Mouse (Mus musculus) ES-E14 (cell line): Measurements from ENCODE around the gene Fam120b. TPM values are rescaled to one million over a fixed set of nuclear protein-coding genes. Genes with fewer than 3 reads are reported as not detected.

ENCODE experiments used
- DNase-seq: peaks from one replicate; pipeline ENCODE4 v3.0.0-alpha.2; 2013; ENCODE audit warnings: low read depth, low spot score
- H3K27ac ChIP-seq: 2 replicates; pipeline ENCODE4 v1.5.1; 2012; ENCODE audit warnings: low read depth, mild to moderate bottlenecking, low read length, moderate library complexity, mixed read lengths; ENCODE audit not compliant: poor library complexity, insufficient read depth, severe bottlenecking
- H3K36me3 ChIP-seq: 2 replicates; pipeline ENCODE4 v1.6.1; 2012; ENCODE audit warnings: mild to moderate bottlenecking, low read length, moderate library complexity, mixed read lengths; ENCODE audit not compliant: control insufficient read depth, poor library complexity, insufficient read depth, severe bottlenecking
- H3K4me1 ChIP-seq, 2 experiments: fragments of 150-350 bp in 1 of 2; sonication (generic) in 1 of 2; 2 replicates each; pipeline ENCODE4 v1.6.1; 2012; ENCODE audit warnings: low read length in 2 of 2, mild to moderate bottlenecking in 1 of 2, mixed read lengths in 1 of 2; ENCODE audit not compliant: control insufficient read depth in 2 of 2, insufficient read depth in 2 of 2, poor library complexity in 1 of 2
- H3K4me3 ChIP-seq, 2 experiments: fragments of 150-350 bp in 1 of 2; sonication (generic) in 1 of 2; 2 replicates each; pipeline ENCODE4 v1.5.1; 2012; ENCODE audit warnings: low read length in 2 of 2, low read depth in 1 of 2, mild to moderate bottlenecking in 1 of 2, mixed read lengths in 1 of 2; ENCODE audit not compliant: insufficient read depth in 1 of 2, poor library complexity in 1 of 2, severe bottlenecking in 1 of 2
- H3K9ac ChIP-seq: 2 replicates; pipeline ENCODE4 v1.6.1; 2012; ENCODE audit warnings: low read depth, mild to moderate bottlenecking, low read length, mixed read lengths; ENCODE audit not compliant: poor library complexity, insufficient read depth, severe bottlenecking
- H3K9me3 ChIP-seq: fragments of 150-350 bp; sonication (generic); 2 replicates; pipeline ENCODE4 v1.6.1; 2012; ENCODE audit warnings: low read depth, mild to moderate bottlenecking, low read length; ENCODE audit not compliant: control insufficient read depth, insufficient read depth
- CHD2 ChIP-seq: IDR thresholded peaks from 2 replicates; pipeline ENCODE4 v1.6.1; 2014; ENCODE audit warnings: mild to moderate bottlenecking, low read depth, low read length, inconsistent platforms
- HCFC1 ChIP-seq: IDR thresholded peaks from 2 replicates; pipeline ENCODE4 v1.6.1; 2012; ENCODE audit warnings: low read length, inconsistent platforms, borderline replicate concordance; ENCODE audit not compliant: insufficient read depth
- MAFK ChIP-seq: IDR thresholded peaks from 2 replicates; pipeline ENCODE4 v1.6.1; 2014; ENCODE audit warnings: mild to moderate bottlenecking, low read depth, low read length, inconsistent platforms; ENCODE audit not compliant: insufficient read depth
- ZC3H11A ChIP-seq: IDR thresholded peaks from 2 replicates; pipeline ENCODE4 v1.6.1; 2012; ENCODE audit warnings: low read depth, mild to moderate bottlenecking, inconsistent platforms, low read length, borderline replicate concordance
- ZNF384 ChIP-seq: IDR thresholded peaks from 2 replicates; pipeline ENCODE4 v1.6.1; 2012; ENCODE audit warnings: low read depth, low read length, inconsistent platforms
- in situ Hi-C, 2 experiments: fragments of 600-800 bp; cut with MboI; formaldehyde crosslinking; loops; one replicate each; pipeline ENCODE4 v1.15.1; 2025; ENCODE audit warnings: low sequenced_read_pairs in 2 of 2, inconsistent platforms in 1 of 2; ENCODE audit not compliant: unreplicated experiment in 2 of 2
- total RNA-seq: library from RNA; depleted of rRNA; stranded (reverse); fragments of 300-350 nt; gene quantifications from 2 replicates; pipeline ENCODE4 v1.2.3, GENCODE M21; 2012

The Fam120b gene
- total RNA-seq, 1 experiment: 7.1 TPM

GRCm38 (mm10) chr17:15425931-15426330 is 29.9 kb downstream of the Fam120b start:
- DNase-seq: no peak
- no peak overlapping the region for H3K27ac ChIP-seq
- no peaks in the 10 kb centered on the region for H3K4me1 ChIP-seq
- TF ChIP-seq CHD2 (no peak), ZNF384 (no peak), ZC3H11A (no peak), MAFK (no peak), HCFC1 (no peak)
- no peaks in the 10 kb centered on the region for H3K9me3 ChIP-seq
- no peak overlapping the region for H3K9ac ChIP-seq
- H3K36me3 ChIP-seq: peaks cover 2% of the 10 kb centered on the region; the same call in 1 of the 2 replicates
- in situ Hi-C loops: no loop called here
- no peak overlapping the region for H3K4me3 ChIP-seq

- Histone ChIP-seq H3K9me3 (no peaks in the 10 kb centered on the region), H3K4me1 (no peaks in the 10 kb centered on the region), H3K9ac (no peak overlapping the region), H3K27ac (no peak overlapping the region), H3K4me3 (no peak overlapping the region), H3K36me3 (no peaks in the 10 kb centered on the region)
- DNase-seq: no peak
- no peak for TF ChIP-seq ZNF384
- TF ChIP-seq MAFK: no peak
- no peak for TF ChIP-seq ZC3H11A
- no peak for TF ChIP-seq HCFC1
- no peak for TF ChIP-seq CHD2
- in situ Hi-C loops: no loop called here
Observed at GRCm38 (mm10) chr17:15429451-15429850, 33.4 kb downstream of the Fam120b start.

- H3K9me3 ChIP-seq: no peaks in the 10 kb centered on the region
- H3K9ac ChIP-seq: no peak overlapping the region
- H3K4me3 ChIP-seq: no peak overlapping the region
- H3K27ac ChIP-seq: no peak overlapping the region
- no peaks in the 10 kb centered on the region for H3K36me3 ChIP-seq
- DNase-seq: no peak
- in situ Hi-C loops: no loop called here
- TF ChIP-seq ZC3H11A: no peak
- TF ChIP-seq CHD2: no peak
- no peak for TF ChIP-seq ZNF384
- no peak for TF ChIP-seq HCFC1
- no peak for TF ChIP-seq MAFK
- H3K4me1 ChIP-seq: no peaks in the 10 kb centered on the region
Observed at GRCm38 (mm10) chr17:15429937-15430336, 33.9 kb downstream of the Fam120b start.

GRCm38 (mm10) chr17:15431021-15431514 is 35.1 kb downstream of the Fam120b start:
- TF ChIP-seq CHD2 (no peak), ZNF384 (no peak), ZC3H11A (no peak), HCFC1 (no peak), MAFK (no peak)
- H3K4me1 ChIP-seq: no peaks in the 10 kb centered on the region

GRCm38 (mm10) chr17:15431551-15431950 is 35.5 kb downstream of the Fam120b start:
- H3K27ac ChIP-seq: no peak overlapping the region
- in situ Hi-C loops: no loop called here
- no peak overlapping the region for H3K9ac ChIP-seq
- DNase-seq: no peak
- H3K4me1 ChIP-seq: no peaks in the 10 kb centered on the region
- no peaks in the 10 kb centered on the region for H3K9me3 ChIP-seq
- TF ChIP-seq ZC3H11A (no peak), HCFC1 (no peak)
- no peak overlapping the region for H3K4me3 ChIP-seq
- H3K36me3 ChIP-seq: no peaks in the 10 kb centered on the region

More at GRCm38 (mm10) chr17:15431021-15431514, 35.1 kb downstream of the Fam120b start:
- no peak overlapping the region for H3K4me3 ChIP-seq
- no peak overlapping the region for H3K27ac ChIP-seq
- in situ Hi-C loops: no loop called here
- H3K9ac ChIP-seq: no peak overlapping the region
- H3K36me3 ChIP-seq: no peaks in the 10 kb centered on the region
- DNase-seq: no peak
- no peaks in the 10 kb centered on the region for H3K9me3 ChIP-seq
